Mouse (Mus musculus) ES-Bruce4 (cell line): Measurements from ENCODE around the gene Snx3. TPM values are rescaled to one million over a fixed set of nuclear protein-coding genes. Genes with fewer than 3 reads are reported as not detected.

Experiments
- H3K27ac ChIP-seq: 2 replicates; pipeline ENCODE4 v1.5.1; 2012; ENCODE audit warnings: low read length, inconsistent platforms; ENCODE audit not compliant: insufficient read depth
- H3K27me3 ChIP-seq: 2 replicates; pipeline ENCODE4 v1.6.1; 2012; ENCODE audit warnings: mild to moderate bottlenecking, low read length, inconsistent platforms; ENCODE audit not compliant: control insufficient read depth, poor library complexity, insufficient read depth, severe bottlenecking
- H3K36me3 ChIP-seq: 2 replicates; pipeline ENCODE4 v1.6.1; 2012; ENCODE audit warnings: inconsistent platforms, mild to moderate bottlenecking, low read length, moderate library complexity; ENCODE audit not compliant: control insufficient read depth, poor library complexity, insufficient read depth, severe bottlenecking
- H3K4me1 ChIP-seq: one replicate; pipeline ENCODE4 v1.8.1; 2011; ENCODE audit warnings: low read length; ENCODE audit not compliant: control insufficient read depth, insufficient read depth
- H3K4me3 ChIP-seq: 2 replicates; pipeline ENCODE4 v1.5.1; 2011; ENCODE audit warnings: low read depth, mild to moderate bottlenecking, low read length
- H3K9ac ChIP-seq: 2 replicates; pipeline ENCODE4 v1.6.1; 2012; ENCODE audit warnings: low read depth, mild to moderate bottlenecking, inconsistent platforms; ENCODE audit not compliant: poor library complexity, severe bottlenecking
- H3K9me3 ChIP-seq: replicated peaks from 2 replicates; pipeline ENCODE4 v1.6.1; 2012; ENCODE audit warnings: mild to moderate bottlenecking, low read length, inconsistent platforms; ENCODE audit not compliant: control insufficient read depth, poor library complexity, insufficient read depth, severe bottlenecking
- CTCF ChIP-seq: IDR thresholded peaks from one replicate; pipeline ENCODE4 v1.8.1; 2011; ENCODE audit warnings: low read depth, low read length
- EP300 ChIP-seq: IDR thresholded peaks from 2 replicates; pipeline ENCODE4 v1.6.1; 2011; ENCODE audit warnings: low read depth, low read length; ENCODE audit not compliant: insufficient read depth
- POLR2A ChIP-seq: IDR thresholded peaks from one replicate; pipeline ENCODE4 v1.8.1; 2011; ENCODE audit warnings: low read length; ENCODE audit not compliant: insufficient read depth
- polyA plus RNA-seq: library from polyadenylated mRNA; stranded (reverse); fragments of >200 nt; gene quantifications from 2 replicates; pipeline ENCODE4 v1.2.4, GENCODE M21; 2011; ENCODE audit warnings: low read depth; ENCODE audit not compliant: missing spikeins, insufficient read depth, insufficient read length

The Snx3 gene
- polyA plus RNA-seq, 1 experiment, result 190 TPM

GRCm38 (mm10) chr10:42537571-42538316 is 35.9 kb downstream of the Snx3 start:
- Histone ChIP-seq H3K4me1 (no peaks in the 10 kb centered on the region), H3K36me3 (0 out of 2 replicates have a peak, but pooled peaks cover 9% of the 10 kb centered on the region), H3K4me3 (no peak overlapping the region), H3K9ac (no peak overlapping the region), H3K27me3 (no peaks in the 10 kb centered on the region), H3K27ac (no peak overlapping the region), H3K9me3 (no peaks in the 10 kb centered on the region)
- TF ChIP-seq EP300 (no peak), POLR2A (no peak), CTCF (no peak)

- no peak overlapping the region for H3K4me3 ChIP-seq
- no peaks in the 10 kb centered on the region for H3K27me3 ChIP-seq
- no peak overlapping the region for H3K9ac ChIP-seq
- no peaks in the 10 kb centered on the region for H3K9me3 ChIP-seq
- TF ChIP-seq POLR2A (no peak), CTCF (no peak), EP300 (no peak)
- no peak overlapping the region for H3K27ac ChIP-seq
- no peaks in the 10 kb centered on the region for H3K36me3 ChIP-seq
- H3K4me1 ChIP-seq, result no peaks in the 10 kb centered on the region
Observed at GRCm38 (mm10) chr10:42545707-42546503, 44.1 kb downstream of the Snx3 start.

- H3K9me3 ChIP-seq, result no peaks in the 10 kb centered on the region
- no peak overlapping the region for H3K4me3 ChIP-seq
- H3K36me3 ChIP-seq, result no peaks in the 10 kb centered on the region
- no peak overlapping the region for H3K9ac ChIP-seq
- no peaks in the 10 kb centered on the region for H3K27me3 ChIP-seq
- H3K27ac ChIP-seq, result no peak overlapping the region
- TF ChIP-seq CTCF, result no peak
- TF ChIP-seq EP300, result peak; percentile 70
- H3K4me1 ChIP-seq, result no peaks in the 10 kb centered on the region
Observed at GRCm38 (mm10) chr10:42546507-42546906, 44.7 kb downstream of the Snx3 start.

- no peak overlapping the region for H3K9ac ChIP-seq
- TF ChIP-seq EP300, result no peak
- TF ChIP-seq POLR2A, result no peak
- no peaks in the 10 kb centered on the region for H3K36me3 ChIP-seq
- H3K4me3 ChIP-seq, result no peak overlapping the region
- no peak overlapping the region for H3K27ac ChIP-seq
- H3K4me1 ChIP-seq, result no peaks in the 10 kb centered on the region
- no peaks in the 10 kb centered on the region for H3K9me3 ChIP-seq
- no peaks in the 10 kb centered on the region for H3K27me3 ChIP-seq
Observed at GRCm38 (mm10) chr10:42559581-42560200, 57.9 kb downstream of the Snx3 start.

GRCm38 (mm10) chr10:42562272-42562671 is 60.4 kb downstream of the Snx3 start:
- no peak overlapping the region for H3K4me3 ChIP-seq
- no peaks in the 10 kb centered on the region for H3K36me3 ChIP-seq
- H3K9me3 ChIP-seq, result no peaks in the 10 kb centered on the region
- H3K27me3 ChIP-seq, result no peaks in the 10 kb centered on the region
- TF ChIP-seq EP300 (no peak), CTCF (no peak), POLR2A (no peak)
- H3K27ac ChIP-seq, result no peak overlapping the region
- no peak overlapping the region for H3K9ac ChIP-seq
- H3K4me1 ChIP-seq, result no peaks in the 10 kb centered on the region

- peaks cover 11% of the 10 kb centered on the region for H3K27me3 ChIP-seq
- H3K9me3 ChIP-seq, result no peaks in the 10 kb centered on the region
- H3K9ac ChIP-seq, result no peak overlapping the region
- H3K27ac ChIP-seq, result no peak overlapping the region
- peak overlapping the region; percentile 38 for H3K4me3 ChIP-seq
- no peaks in the 10 kb centered on the region for H3K36me3 ChIP-seq
- TF ChIP-seq EP300 (no peak), POLR2A (no peak), CTCF (no peak)
- no peaks in the 10 kb centered on the region for H3K4me1 ChIP-seq
Observed at GRCm38 (mm10) chr10:42572567-42572966, 70.7 kb downstream of the Snx3 start.
